Mouse (Mus musculus) c-Kit-positive CD71-negative TER-119-negative erythroid progenitor cells, embryonic 14.5 days (primary cell): Measurements from ENCODE around the gene Mgme1.

Experiments
- DNase-seq: peaks from one replicate; pipeline ENCODE4 v3.0.0-alpha.2; 2013; ENCODE audit warnings: low read depth

Mgme1 gene

GRCm38 (mm10) chr2:144305721-144306294, 35.3 kb downstream of the Mgme1 start:
- DNase-seq: no peak

- no peak for DNase-seq
Observed at GRCm38 (mm10) chr2:144308561-144308960, 38.1 kb downstream of the Mgme1 start.

- no peak for DNase-seq
Observed at GRCm38 (mm10) chr2:144310273-144310672, 39.8 kb downstream of the Mgme1 start.

GRCm38 (mm10) chr2:144311372-144311771, 40.9 kb downstream of the Mgme1 start:
- no peak for DNase-seq

GRCm38 (mm10) chr2:144324218-144324617, 53.8 kb downstream of the Mgme1 start:
- no peak for DNase-seq

GRCm38 (mm10) chr2:144329451-144329850, 59.0 kb downstream of the Mgme1 start:
- no peak for DNase-seq

- no peak for DNase-seq
Observed at GRCm38 (mm10) chr2:144329937-144330336, 59.5 kb downstream of the Mgme1 start.

GRCm38 (mm10) chr2:144330352-144330959, 60.0 kb downstream of the Mgme1 start:
- DNase-seq: no peak
